Mouse (Mus musculus): Measurements from ENCODE around the gene Spata46. TPM values are rescaled to one million over a fixed set of nuclear protein-coding genes. Genes with fewer than 3 reads are reported as not detected.

The Spata46 gene
- not detected in 2 replicates for total RNA-seq (2015)
- not detected in 2 replicates for total RNA-seq (2017)

GRCm38 (mm10) chr1:170308503-170308902 is at the start of gene Spata46:
TSS of gene Spata46 (plus strand) at chr1:170308803.
- no peak for ATAC-seq (replicated peaks; ENCODE audit: poor library complexity)

GRCm38 (mm10) chr1:170270281-170270680 is 38.3 kb upstream of the Spata46 start:
- peak; percentile 81 for ATAC-seq (replicated peaks; ENCODE audit: poor library complexity)

GRCm38 (mm10) chr1:170270696-170271095 is 37.9 kb upstream of the Spata46 start:
- ATAC-seq (replicated peaks; ENCODE audit: poor library complexity) = peak; percentile 42

GRCm38 (mm10) chr1:170273252-170273651 is 35.4 kb upstream of the Spata46 start:
- peak; percentile 48; the same call in 1 of the 2 replicates for ATAC-seq (replicated peaks; ENCODE audit: poor library complexity)

GRCm38 (mm10) chr1:170277016-170277415 is 31.6 kb upstream of the Spata46 start, which contains the start of gene Sh2d1b1:
TSS of gene Sh2d1b1 (plus strand) at chr1:170277320.
- peak; percentile 82 for ATAC-seq (replicated peaks; ENCODE audit: poor library complexity)

- peak; percentile 96 for ATAC-seq (replicated peaks; ENCODE audit: poor library complexity)
These were observed 26.0 kb upstream of the Spata46 start for GRCm38 (mm10) chr1:170282415-170283129.

GRCm38 (mm10) chr1:170292239-170292951 is 16.2 kb upstream of the Spata46 start:
- peak; percentile 98 for ATAC-seq (replicated peaks; ENCODE audit: poor library complexity)

- ATAC-seq (replicated peaks; ENCODE audit: poor library complexity) = no peak
These were observed 15.3 kb upstream of the Spata46 start for GRCm38 (mm10) chr1:170293257-170293656.

- no peak for ATAC-seq (replicated peaks; ENCODE audit: poor library complexity)
These were observed 13.6 kb upstream of the Spata46 start for GRCm38 (mm10) chr1:170294786-170295570.

GRCm38 (mm10) chr1:170299496-170299895 is 9.1 kb upstream of the Spata46 start:
- ATAC-seq (replicated peaks; ENCODE audit: poor library complexity) = peak; percentile 62

- no peak for ATAC-seq (replicated peaks; ENCODE audit: poor library complexity)
These were observed 6.9 kb upstream of the Spata46 start for GRCm38 (mm10) chr1:170301686-170302085.

- no peak for ATAC-seq (replicated peaks; ENCODE audit: poor library complexity)
These were observed 6.1 kb upstream of the Spata46 start for GRCm38 (mm10) chr1:170302456-170302855.

GRCm38 (mm10) chr1:170303103-170303502 is 5.5 kb upstream of the Spata46 start:
- ATAC-seq (replicated peaks; ENCODE audit: poor library complexity) = no peak

- ATAC-seq (replicated peaks; ENCODE audit: poor library complexity) = peak; percentile 82
These were observed 3.6 kb upstream of the Spata46 start for GRCm38 (mm10) chr1:170305002-170305401.

GRCm38 (mm10) chr1:170306232-170306631 is 2.4 kb upstream of the Spata46 start, which contains the start of gene Gm7694:
TSS of gene Gm7694 (minus strand) at chr1:170306332.
- no peak for ATAC-seq (replicated peaks; ENCODE audit: poor library complexity)

GRCm38 (mm10) chr1:170311431-170311830 is 2.8 kb downstream of the Spata46 start:
- no peak for ATAC-seq (replicated peaks; ENCODE audit: poor library complexity)

GRCm38 (mm10) chr1:170322046-170322445 is 13.4 kb downstream of the Spata46 start:
- ATAC-seq (replicated peaks; ENCODE audit: poor library complexity) = no peak

GRCm38 (mm10) chr1:170323001-170323400 is 14.4 kb downstream of the Spata46 start:
- no peak for ATAC-seq (replicated peaks; ENCODE audit: poor library complexity)

- ATAC-seq (replicated peaks; ENCODE audit: poor library complexity) = no peak
These were observed 15.7 kb downstream of the Spata46 start for GRCm38 (mm10) chr1:170324312-170324711.

GRCm38 (mm10) chr1:170325277-170325676 is 16.7 kb downstream of the Spata46 start:
- ATAC-seq (replicated peaks; ENCODE audit: poor library complexity) = no peak

- no peak for ATAC-seq (replicated peaks; ENCODE audit: poor library complexity)
These were observed 23.3 kb downstream of the Spata46 start for GRCm38 (mm10) chr1:170331926-170332325.
